Mouse (Mus musculus) ES-Bruce4 (cell line): Measurements from ENCODE around the gene Stum. TPM values are rescaled to one million over a fixed set of nuclear protein-coding genes. Genes with fewer than 3 reads are reported as not detected.

Source experiments
- H3K27ac ChIP-seq: 2 replicates; pipeline ENCODE4 v1.5.1; 2012; ENCODE audit warnings: low read length, inconsistent platforms; ENCODE audit not compliant: insufficient read depth
- H3K27me3 ChIP-seq: 2 replicates; pipeline ENCODE4 v1.6.1; 2012; ENCODE audit warnings: mild to moderate bottlenecking, low read length, inconsistent platforms; ENCODE audit not compliant: control insufficient read depth, poor library complexity, insufficient read depth, severe bottlenecking
- H3K36me3 ChIP-seq: 2 replicates; pipeline ENCODE4 v1.6.1; 2012; ENCODE audit warnings: inconsistent platforms, mild to moderate bottlenecking, low read length, moderate library complexity; ENCODE audit not compliant: control insufficient read depth, poor library complexity, insufficient read depth, severe bottlenecking
- H3K4me1 ChIP-seq: one replicate; pipeline ENCODE4 v1.8.1; 2011; ENCODE audit warnings: low read length; ENCODE audit not compliant: control insufficient read depth, insufficient read depth
- H3K4me3 ChIP-seq: 2 replicates; pipeline ENCODE4 v1.5.1; 2011; ENCODE audit warnings: low read depth, mild to moderate bottlenecking, low read length
- H3K9ac ChIP-seq: 2 replicates; pipeline ENCODE4 v1.6.1; 2012; ENCODE audit warnings: low read depth, mild to moderate bottlenecking, inconsistent platforms; ENCODE audit not compliant: poor library complexity, severe bottlenecking
- H3K9me3 ChIP-seq: replicated peaks from 2 replicates; pipeline ENCODE4 v1.6.1; 2012; ENCODE audit warnings: mild to moderate bottlenecking, low read length, inconsistent platforms; ENCODE audit not compliant: control insufficient read depth, poor library complexity, insufficient read depth, severe bottlenecking
- CTCF ChIP-seq: IDR thresholded peaks from one replicate; pipeline ENCODE4 v1.8.1; 2011; ENCODE audit warnings: low read depth, low read length
- EP300 ChIP-seq: IDR thresholded peaks from 2 replicates; pipeline ENCODE4 v1.6.1; 2011; ENCODE audit warnings: low read depth, low read length; ENCODE audit not compliant: insufficient read depth
- POLR2A ChIP-seq: IDR thresholded peaks from one replicate; pipeline ENCODE4 v1.8.1; 2011; ENCODE audit warnings: low read length; ENCODE audit not compliant: insufficient read depth
- polyA plus RNA-seq: library from polyadenylated mRNA; stranded (reverse); fragments of >200 nt; gene quantifications from 2 replicates; pipeline ENCODE4 v1.2.4, GENCODE M21; 2011; ENCODE audit warnings: low read depth; ENCODE audit not compliant: missing spikeins, insufficient read depth, insufficient read length

Stum gene
- polyA plus RNA-seq, 1 experiment = 0.36 TPM

DNA sequence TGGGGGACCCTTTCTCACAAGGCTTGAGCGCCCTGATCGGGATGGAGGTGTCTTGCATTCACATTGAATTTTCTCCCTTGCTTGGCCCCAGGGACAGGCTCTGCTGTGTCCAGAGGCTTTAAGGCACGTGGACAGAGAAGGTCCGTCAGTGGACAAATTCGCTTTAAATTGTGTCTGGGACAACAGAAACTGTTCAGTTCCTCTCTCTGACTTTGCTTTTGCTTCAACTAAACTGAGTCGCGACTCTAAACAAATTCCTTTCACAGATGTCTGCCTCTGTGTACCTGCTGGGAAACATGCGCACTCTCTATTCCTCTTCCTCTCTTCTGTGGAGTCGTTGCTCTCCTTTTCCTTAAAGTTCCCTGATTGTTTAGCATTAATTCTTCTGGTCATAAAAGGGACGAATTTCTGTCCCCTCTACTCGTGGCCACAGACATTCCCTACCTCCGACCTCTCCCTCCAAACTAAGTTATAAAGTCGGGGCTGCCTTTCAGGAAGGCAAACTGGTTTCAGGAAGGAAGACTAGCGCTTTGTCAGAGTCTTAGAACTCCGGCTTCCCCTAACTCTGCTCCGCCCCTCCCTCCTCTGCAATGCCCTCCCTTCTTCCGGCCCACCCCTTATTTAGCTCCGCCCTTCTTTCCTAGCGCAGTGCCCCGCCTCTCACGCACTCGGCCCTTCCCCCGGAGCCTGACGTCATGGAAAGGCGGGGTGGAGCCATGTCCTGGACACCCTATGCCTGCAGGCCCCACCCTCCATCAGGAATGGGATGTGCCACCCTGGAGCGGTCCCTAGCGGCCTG is 96.2 kb downstream of the Stum start:
- peak overlapping the region; percentile 80 for H3K4me3 ChIP-seq
- H3K9ac ChIP-seq = peak overlapping the region; percentile 56
- H3K36me3 ChIP-seq = no peaks in the 10 kb centered on the region
- peaks cover 7% of the 10 kb centered on the region for H3K4me1 ChIP-seq
- H3K27ac ChIP-seq = peak overlapping the region; percentile 76
- no peaks in the 10 kb centered on the region for H3K9me3 ChIP-seq
- peak; percentile 78 for TF ChIP-seq POLR2A
- no peak for TF ChIP-seq CTCF
- TF ChIP-seq EP300 = peak; percentile 73
- H3K27me3 ChIP-seq = no peaks in the 10 kb centered on the region

- H3K27ac ChIP-seq = no peak overlapping the region
- TF ChIP-seq CTCF (no peak), POLR2A (no peak), EP300 (no peak)
- peaks cover 13% of the 10 kb centered on the region for H3K4me1 ChIP-seq
- no peak overlapping the region for H3K4me3 ChIP-seq
- no peaks in the 10 kb centered on the region for H3K27me3 ChIP-seq
- no peaks in the 10 kb centered on the region for H3K36me3 ChIP-seq
- H3K9me3 ChIP-seq = no peaks in the 10 kb centered on the region
- no peak overlapping the region for H3K9ac ChIP-seq
These were observed 98.0 kb downstream of the Stum start for GRCm38 (mm10) chr1:180385308-180385707.

DNA sequence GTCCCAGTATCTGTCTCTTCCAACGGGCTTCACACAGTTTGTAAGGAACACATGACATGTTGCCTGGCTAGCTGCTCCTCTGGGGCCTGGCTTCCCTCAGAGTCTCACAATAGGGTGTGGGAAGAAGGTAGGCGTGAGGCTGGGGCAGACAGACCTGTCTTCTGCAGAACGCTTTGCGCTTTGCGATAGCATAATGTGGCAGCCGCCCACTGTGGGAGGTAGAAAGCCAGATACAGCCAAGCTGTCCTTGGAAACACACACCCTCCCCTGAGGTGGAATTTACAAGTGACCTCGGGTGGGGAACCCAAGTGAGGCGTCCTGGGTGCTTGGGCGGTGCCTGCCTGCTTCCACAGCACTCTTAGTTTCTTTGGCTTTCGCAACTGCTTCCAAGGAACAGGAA is 98.8 kb downstream of the Stum start:
- TF ChIP-seq POLR2A (no peak), CTCF (no peak), EP300 (no peak)
- peaks cover 13% of the 10 kb centered on the region for H3K4me1 ChIP-seq
- H3K36me3 ChIP-seq = no peaks in the 10 kb centered on the region
- H3K9ac ChIP-seq = no peak overlapping the region
- no peaks in the 10 kb centered on the region for H3K9me3 ChIP-seq
- no peak overlapping the region for H3K27ac ChIP-seq
- no peak overlapping the region for H3K4me3 ChIP-seq
- H3K27me3 ChIP-seq = no peaks in the 10 kb centered on the region

- H3K27ac ChIP-seq = no peak overlapping the region
- no peaks in the 10 kb centered on the region for H3K36me3 ChIP-seq
- no peaks in the 10 kb centered on the region for H3K9me3 ChIP-seq
- no peak overlapping the region for H3K4me3 ChIP-seq
- H3K27me3 ChIP-seq = no peaks in the 10 kb centered on the region
- TF ChIP-seq EP300 (no peak), POLR2A (no peak), CTCF (no peak)
- peaks cover 13% of the 10 kb centered on the region for H3K4me1 ChIP-seq
- H3K9ac ChIP-seq = no peak overlapping the region
These were observed 99.4 kb downstream of the Stum start for GRCm38 (mm10) chr1:180383884-180384283.

Other genes starting within 250 kb of the Stum start
- 11.7 and 13.7 TPM in 2 replicates for gene Psen2, start 220.1 kb downstream of the Stum start, polyA plus RNA-seq
- 12.2 and 12.4 TPM in 2 replicates for gene Itpkb, start 153.0 kb downstream of the Stum start, polyA plus RNA-seq
- gene Parp1, start 85.4 kb upstream of the Stum start, polyA plus RNA-seq = 307 and 318 TPM in 2 replicates
- gene Lin9, start 157.6 kb upstream of the Stum start, polyA plus RNA-seq = 26.8 and 30.0 TPM in 2 replicates
- gene Mixl1, start 213.5 kb upstream of the Stum start, polyA plus RNA-seq = 0.78 and 1.2 TPM in 2 replicates
- gene Acbd3, start 242.5 kb upstream of the Stum start, polyA plus RNA-seq = 44.8 and 47.7 TPM in 2 replicates